Mouse (Mus musculus) heart, postnatal 4 days (tissue): ENCODE measurements at regions not wholly inside any gene's neighbourhood (a gene's known extent, or its start where the extent isn't known, plus 50 kb on each side); places are given as distances from the start of the nearest gene placed in this dataset.

Experiments used
- DNase-seq: peaks from one replicate; pipeline ENCODE4 v3.0.0; 2021

DNA sequence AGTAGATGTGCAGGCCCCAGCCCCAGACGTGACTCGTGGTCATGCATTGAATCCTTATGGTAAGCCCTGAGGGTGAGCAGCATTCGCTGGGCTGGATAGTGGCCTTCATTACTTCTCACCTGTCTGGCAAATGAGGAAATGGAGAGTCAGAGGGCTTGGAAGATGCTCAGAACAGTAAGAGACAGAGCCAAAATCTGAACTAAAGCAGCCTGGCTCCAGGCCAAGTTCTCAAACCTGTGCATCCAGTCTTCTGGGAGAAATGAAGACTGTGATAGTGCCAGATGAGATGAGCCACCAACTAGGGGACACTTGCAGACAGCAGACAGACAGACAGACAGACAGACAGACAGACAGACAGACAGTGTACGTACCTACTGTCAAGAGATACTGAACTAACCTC is 137.1 kb downstream of the Wscd1 start:
- DNase-seq, result no peak

DNA sequence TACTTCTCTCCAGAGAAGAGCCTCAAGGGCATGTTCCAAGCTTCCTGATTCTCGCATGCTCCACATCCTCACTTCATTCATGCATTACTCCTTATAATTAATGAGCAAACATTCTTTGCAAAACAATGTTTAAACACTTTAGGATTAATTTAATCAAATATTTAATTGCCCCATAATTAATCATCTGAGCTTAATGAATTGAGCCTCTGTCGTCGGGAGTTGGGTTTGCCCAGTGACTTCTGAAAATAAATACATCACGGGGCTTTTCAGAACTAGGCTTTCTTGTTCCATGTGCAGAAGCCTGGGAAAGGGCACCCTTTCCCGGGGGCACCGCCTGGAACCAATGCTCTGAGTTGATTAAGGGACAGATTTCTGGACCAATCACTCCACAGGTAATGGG is 135.1 kb downstream of the Wscd1 start:
- DNase-seq, result no peak

DNA sequence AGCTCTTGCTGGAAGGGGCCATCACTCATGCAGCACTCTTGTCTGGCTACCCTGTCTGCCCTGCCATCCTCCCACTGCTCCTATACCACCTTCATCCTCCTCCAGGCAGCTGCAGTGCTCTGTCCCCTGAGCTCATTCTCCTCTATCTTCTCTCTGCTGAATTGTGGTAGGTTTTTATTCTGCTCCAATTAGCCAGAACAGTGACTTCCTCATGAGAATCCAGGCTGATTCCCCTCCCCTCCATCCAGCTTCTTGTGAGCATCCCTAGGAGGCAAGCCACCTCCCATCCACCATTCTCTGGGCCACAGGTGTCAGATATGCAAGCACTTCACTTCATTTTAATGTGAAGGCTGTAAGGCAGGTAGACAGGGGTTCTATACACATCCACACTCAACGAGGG is 132.1 kb downstream of the Wscd1 start:
- DNase-seq, result no peak

DNA sequence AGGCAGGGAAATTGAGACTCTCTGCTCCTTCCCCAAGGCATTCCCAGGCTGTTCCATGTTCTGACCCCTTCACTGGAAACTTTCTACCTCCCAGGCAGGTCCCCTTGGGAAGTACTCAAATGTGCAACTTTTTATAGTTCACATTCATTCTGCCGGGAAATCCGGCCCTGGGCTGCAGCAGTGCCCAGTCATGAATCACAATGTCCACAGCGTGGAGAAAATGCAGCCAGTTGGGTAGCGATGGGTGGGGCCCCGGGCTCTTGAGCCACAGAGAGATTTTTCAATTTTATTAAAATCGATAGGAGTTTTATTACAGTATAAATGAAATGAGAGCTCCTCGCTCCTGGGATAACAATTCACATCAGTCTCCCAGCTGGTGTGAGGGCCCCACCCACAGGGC is 121.6 kb downstream of the Wscd1 start:
- DNase-seq, result no peak

DNA sequence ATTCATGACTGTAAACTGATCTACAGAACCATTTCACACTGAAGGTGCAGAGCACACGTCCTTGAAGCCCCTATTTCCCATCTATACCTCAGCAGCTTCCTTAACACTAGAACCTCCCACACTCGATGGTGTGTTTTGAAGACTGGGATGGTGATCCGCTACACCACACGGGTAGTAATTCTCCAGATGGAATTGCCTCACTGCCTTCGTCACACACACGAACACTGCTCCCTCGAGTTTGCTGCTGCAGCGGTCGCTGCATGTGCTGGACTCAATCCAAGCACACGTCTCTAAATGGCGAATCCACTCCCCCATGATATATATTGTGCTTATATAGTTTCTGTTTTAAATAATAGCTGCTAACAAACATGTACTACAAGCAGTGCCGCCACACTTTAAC is 117.0 kb downstream of the Wscd1 start:
- no peak for DNase-seq

DNA sequence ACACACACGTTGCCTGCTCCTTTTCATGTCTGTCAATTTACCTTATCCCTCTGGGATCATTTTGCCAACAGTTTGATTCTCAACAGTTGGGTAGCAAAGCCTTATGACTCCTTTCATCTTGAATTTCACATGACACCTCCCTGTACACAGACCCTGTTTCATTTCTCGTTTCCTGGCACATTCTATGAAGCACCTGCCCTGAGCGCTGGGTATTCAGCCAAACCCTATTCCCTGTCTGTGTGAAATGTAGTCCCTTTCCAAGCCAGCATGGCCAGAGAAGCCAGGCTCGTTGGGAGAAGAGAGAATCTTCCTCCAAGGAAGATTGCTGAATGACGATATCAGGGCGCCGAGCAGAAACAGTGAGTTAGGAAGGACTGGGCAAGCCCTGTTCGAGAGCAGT is 108.2 kb downstream of the Wscd1 start:
- DNase-seq, result no peak

DNA sequence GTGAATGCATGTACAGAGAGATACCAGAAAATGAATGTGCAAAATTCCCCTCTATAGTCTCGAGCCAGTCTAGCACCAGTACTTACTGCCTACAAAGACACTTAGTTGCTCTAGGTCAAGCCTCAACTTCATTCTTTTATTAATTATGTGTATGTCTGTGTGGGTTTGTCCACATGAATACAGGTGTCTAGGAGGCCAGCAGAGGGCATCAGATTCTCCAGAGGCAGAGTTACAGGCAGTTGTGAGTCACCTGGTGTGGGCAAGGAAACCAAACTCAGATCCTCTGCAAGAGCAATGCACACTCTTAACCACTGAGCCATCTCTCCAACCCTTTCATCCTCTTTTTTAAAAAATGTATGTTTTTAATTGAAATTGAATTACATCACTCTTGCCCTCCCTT is 105.8 kb downstream of the Wscd1 start:
- DNase-seq, result no peak

DNA sequence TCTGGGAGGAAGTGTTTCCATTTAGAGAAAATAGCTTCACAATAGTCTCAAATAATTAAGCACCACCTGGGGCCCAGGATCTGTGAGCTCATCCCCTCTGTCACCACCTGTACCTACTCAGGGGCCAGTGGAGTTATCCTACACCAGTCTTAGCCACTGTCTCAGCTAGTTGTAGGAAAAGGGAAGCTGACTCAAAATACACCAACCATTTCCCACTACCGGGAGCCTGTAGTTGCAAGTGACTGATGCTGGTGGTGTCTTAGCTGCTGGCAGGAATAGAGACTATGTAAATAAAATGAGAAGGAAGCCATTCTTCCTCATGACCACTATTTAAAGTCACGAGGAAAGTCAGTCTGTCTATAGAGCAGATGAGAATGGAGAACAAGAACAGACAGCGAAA is 105.3 kb downstream of the Wscd1 start:
- no peak for DNase-seq

DNA sequence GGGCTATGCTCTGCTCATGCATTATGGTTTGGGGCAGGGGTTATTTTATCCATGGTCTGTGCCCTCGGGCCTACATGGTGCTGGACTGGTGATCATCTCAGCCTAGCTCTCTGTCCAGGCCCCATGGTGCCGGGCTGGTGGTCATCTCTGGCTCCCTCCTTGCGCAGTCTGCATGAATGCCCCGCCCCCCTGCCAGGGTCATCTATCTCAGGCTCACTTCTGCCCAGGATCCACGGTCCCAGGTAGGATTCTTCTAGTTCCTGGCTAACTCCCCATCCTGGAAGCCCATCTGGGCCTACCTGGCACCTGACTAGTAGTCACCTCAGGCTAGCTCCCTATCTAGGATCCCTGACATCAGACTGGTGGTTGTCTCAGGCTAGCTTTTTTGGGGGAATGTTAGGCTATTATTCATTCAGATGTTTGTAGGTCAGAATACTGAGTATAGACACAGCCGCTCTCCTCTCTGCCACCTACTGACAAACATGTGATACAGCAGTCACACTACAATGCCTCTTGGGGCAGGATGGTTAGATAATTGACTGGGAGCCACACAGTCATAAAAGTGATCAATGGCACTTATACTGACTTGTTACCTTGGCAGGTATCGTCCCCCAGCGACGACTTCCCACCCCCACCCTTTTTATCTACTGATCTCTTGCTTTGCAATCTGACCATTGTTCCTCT is 98.1 kb downstream of the Wscd1 start:
- peak; percentile 5 for DNase-seq

DNA sequence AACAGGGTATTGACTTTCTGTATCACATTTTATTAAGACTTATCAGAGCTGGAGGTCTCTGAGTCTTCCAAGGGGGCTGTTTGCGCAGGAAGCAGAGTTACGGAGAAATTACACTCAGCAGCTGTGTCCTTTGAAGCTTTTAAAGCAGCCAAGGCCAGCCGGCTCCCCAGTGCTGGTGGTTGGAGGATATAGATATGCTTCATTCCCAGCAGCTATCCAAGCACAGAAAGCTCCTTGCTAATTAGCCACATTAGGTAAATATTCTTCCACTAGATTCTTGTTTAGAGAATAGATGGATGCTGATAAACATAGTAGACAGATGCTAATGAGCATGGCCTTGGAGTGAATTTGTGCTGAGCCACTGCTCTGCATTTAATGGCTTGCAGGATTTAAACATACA is 96.8 kb downstream of the Wscd1 start:
- no peak for DNase-seq

DNA sequence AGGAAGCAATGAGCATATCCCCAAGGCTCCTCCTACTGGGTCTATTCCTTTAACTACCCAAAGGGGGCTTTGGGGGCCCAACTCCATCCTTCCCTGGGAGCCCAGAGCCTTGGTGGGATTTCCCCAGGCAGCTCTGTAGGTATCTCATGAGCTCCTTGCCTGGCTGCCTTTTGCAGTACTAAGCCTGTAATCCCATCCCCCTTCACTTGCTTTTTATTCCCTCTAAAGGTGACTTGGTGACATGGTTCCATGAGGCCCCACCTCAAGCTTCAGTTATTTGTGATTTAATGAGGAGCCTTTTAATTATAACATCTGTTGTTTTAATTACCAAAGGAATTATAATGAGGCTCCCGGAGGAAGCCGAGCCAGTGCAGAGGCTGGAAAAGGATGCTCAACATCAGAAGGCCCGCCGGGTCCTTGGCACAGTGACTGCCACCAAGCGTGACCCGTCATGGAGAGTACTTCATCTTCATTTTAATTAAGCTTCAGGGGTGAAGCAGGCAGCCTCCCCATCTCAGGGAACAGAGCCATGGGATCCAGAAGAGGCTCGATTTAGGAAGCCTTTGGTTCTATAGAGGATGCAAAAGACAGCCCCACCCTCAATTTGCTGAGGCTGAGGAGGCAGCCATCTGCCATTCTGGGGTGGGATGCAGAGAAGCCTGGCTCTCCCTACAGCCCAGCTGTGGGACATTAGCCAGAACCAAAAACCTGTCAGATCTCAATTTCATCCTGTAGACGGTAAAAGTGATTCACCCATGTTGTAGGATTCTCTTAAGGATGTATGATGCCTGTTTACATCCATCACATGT is 91.1 kb downstream of the Wscd1 start:
- no peak for DNase-seq
